Mouse (Mus musculus): ENCODE data around the gene Zc3h18. TPM values are rescaled to one million over a fixed set of nuclear protein-coding genes. Genes with fewer than 3 reads are reported as not detected.
A peak's percentile ranks its signal among the peaks of the same experiment; 100 is the strongest.

Zc3h18 gene
- total RNA-seq, 2 experiments from 2014 or later: 35.7 to 39.1 TPM

- intact Hi-C loops (cut with DNase I): no loop called here
- DNase-seq (ENCODE audit: low spot score in 2 of 2): no peak
Measured at GRCm38 (mm10) chr8:122375320-122375719, 1.1 kb upstream of the Zc3h18 start.

- DNase-seq (ENCODE audit: low spot score in 2 of 2): no peak
- intact Hi-C loops (cut with DNase I): loop anchor here (2.0 kb wide), 1 partner anchor 101 kb away; the partner anchor contains the start of genes Ctu2 and Rnf166
Measured at GRCm38 (mm10) chr8:122375751-122376364, 551 bp upstream of the Zc3h18 start.

- no peak for DNase-seq (ENCODE audit: low spot score in 2 of 2)
- intact Hi-C loops (cut with DNase I): no loop called here
Measured at GRCm38 (mm10) chr8:122383039-122383438, 6.6 kb downstream of the Zc3h18 start.

DNA sequence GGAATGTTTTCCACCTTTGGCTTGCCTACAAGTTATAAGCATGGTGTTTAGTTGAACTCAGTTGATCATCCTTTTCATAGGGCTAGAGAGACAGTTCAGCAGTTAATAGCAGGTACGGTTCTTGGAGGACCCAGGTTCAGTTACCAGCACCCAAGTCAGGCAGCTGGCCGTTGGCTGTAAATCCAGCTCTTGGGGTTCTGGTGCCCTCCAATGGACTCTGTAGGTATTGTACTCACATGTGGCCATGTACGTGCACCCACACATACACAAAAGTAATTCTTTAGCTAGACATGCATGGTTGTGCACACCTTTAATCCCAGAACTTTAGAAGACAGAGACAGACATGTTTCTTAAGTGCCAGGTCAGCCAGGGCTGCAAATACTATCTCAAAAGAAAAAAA, 12.9 kb downstream of the Zc3h18 start:
- DNase-seq (ENCODE audit: low spot score in 2 of 2): no peak
- intact Hi-C loops (cut with DNase I): no loop called here

- intact Hi-C loops (cut with DNase I): no loop called here
- no peak for DNase-seq (ENCODE audit: low spot score in 2 of 2)
Measured at GRCm38 (mm10) chr8:122390758-122391157, 14.3 kb downstream of the Zc3h18 start.

- DNase-seq (ENCODE audit: low spot score in 2 of 2): no peak
- intact Hi-C loops (cut with DNase I): no loop called here
Measured at GRCm38 (mm10) chr8:122393717-122394116, 17.3 kb downstream of the Zc3h18 start.

- no peak for DNase-seq (ENCODE audit: low spot score in 2 of 2)
- intact Hi-C loops (cut with DNase I): no loop called here
Measured at GRCm38 (mm10) chr8:122395291-122395690, 18.9 kb downstream of the Zc3h18 start.

- no peak for DNase-seq (ENCODE audit: low spot score in 2 of 2)
Measured at GRCm38 (mm10) chr8:122398186-122398585, 21.8 kb downstream of the Zc3h18 start.

GRCm38 (mm10) chr8:122405146-122405805, 28.9 kb downstream of the Zc3h18 start:
- no peak for DNase-seq (ENCODE audit: low spot score in 2 of 2)
- intact Hi-C loops (cut with DNase I): no loop called here

More at GRCm38 (mm10) chr8:122398186-122398585, 21.8 kb downstream of the Zc3h18 start:
- intact Hi-C loops (cut with DNase I): no loop called here

GRCm38 (mm10) chr8:122407678-122408077, 31.3 kb downstream of the Zc3h18 start:
- DNase-seq (ENCODE audit: low spot score in 2 of 2): no peak
- intact Hi-C loops (cut with DNase I): no loop called here

DNA sequence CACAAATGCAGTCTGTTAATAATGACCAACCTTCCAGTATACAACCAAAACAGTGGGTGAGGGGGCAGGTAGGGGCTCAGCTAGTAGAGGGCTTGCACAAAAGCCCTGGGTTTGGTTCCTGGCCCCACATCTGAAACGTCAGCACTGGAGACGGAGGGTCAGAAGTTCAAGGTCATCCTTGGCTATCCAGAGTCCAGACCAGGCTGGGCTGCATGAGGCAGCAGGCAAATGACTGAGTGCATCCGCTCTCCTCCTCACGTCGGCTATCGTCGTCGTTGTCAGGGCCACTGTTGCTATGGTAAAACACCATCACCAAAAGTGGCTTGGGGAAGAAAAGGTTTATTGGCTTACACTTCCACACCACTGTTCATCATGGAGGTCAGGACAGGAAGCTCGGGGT, 37.9 kb downstream of the Zc3h18 start:
- intact Hi-C loops (cut with DNase I): no loop called here
- DNase-seq (ENCODE audit: low spot score in 2 of 2): no peak

DNA sequence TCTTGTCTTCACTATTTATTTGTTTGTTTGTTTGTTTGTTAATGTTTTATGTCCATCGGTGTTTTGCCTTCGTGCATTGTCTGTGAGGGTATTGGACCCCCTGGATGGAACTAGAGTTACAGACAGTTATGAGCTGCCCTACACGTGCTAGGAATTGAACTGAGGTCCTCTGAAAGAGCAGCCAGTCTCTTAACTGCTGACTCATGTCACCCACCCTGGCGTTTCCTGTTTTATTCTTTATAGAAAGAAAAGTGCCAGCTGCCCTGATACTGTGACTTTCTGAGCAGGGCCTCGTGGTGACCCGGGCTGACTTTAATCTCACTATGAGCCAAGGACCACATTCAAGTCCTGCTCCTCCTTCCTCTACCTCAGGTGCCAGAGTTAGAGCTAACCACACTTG, 39.1 kb downstream of the Zc3h18 start:
- DNase-seq (ENCODE audit: low spot score in 2 of 2): no peak
- intact Hi-C loops (cut with DNase I): no loop called here

DNA sequence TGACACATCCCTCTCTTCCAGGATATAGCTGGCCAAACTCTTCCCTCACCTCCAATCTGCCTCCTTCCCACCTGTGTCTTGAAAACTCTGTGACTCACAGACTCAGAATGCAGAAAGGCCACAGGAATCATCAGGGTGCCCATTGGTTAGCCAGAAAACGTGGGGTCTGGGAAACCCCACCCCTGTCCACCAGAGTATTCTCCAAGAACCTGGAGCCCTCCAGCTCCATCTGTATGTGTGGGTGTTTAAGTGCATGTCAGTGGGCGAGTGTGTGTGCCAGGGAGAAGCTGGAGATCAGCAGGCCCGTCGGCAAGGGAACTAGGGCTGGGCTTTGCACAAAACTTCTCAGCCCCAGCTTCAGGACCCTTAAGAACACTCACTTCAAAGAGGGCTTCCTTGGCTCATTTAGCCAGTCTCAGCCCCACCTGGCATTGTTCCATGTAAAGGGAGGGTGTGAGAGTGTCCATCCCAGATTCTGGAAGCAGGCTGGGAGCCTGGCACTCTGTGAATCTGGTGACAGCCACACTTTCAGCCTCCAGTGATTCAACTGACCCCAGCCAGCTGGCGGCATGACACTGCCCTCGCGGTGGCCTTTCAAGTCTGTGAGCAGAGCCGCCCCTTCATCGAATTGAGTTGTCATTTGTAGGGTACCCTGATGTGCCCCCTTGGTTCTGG, 43.6 kb downstream of the Zc3h18 start:
- intact Hi-C loops (cut with DNase I): no loop called here
- peak; percentile 48 to 82 for DNase-seq (ENCODE audit: low spot score in 2 of 2)

DNA sequence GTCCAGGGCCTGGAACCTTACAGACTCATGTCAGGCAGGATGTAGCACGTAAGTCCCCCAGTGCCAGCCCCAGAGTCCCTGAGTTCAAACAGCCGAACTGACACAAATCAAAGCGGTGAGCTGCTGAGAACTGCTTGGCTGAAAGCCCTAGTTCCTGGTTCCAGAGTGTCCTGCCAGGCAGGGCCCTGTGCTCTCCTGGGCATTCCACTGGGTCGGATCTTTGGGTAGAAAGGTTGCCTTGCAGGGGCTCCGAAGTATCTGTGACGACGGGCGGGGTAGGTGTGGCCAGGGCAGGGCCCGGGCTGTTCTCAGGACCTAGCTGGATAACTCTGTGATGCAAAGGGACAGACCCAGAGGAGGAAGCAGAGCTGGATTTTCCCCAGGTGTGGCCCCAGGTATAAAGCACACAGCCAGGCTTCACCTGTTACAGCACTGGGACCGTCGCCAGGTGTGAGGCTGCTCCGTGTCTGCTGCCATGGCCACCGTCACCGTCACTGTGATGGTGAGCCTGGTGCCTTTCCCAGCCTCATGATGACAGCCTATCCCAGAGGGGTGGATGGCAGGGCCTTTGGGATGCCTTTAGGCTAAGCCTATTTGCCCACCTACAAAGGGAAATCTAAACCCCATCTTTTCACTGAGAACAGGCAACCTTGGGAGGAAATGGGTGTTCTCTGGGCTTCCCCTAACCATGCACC, 45.1 kb downstream of the Zc3h18 start, which contains the start of gene Il17c:
Gene Il17c, plus strand, starts transcription at position 645 of the 695 bp plus-strand sequence.
- intact Hi-C loops (cut with DNase I): no loop called here
- no peak for DNase-seq (ENCODE audit: low spot score in 2 of 2)

DNA sequence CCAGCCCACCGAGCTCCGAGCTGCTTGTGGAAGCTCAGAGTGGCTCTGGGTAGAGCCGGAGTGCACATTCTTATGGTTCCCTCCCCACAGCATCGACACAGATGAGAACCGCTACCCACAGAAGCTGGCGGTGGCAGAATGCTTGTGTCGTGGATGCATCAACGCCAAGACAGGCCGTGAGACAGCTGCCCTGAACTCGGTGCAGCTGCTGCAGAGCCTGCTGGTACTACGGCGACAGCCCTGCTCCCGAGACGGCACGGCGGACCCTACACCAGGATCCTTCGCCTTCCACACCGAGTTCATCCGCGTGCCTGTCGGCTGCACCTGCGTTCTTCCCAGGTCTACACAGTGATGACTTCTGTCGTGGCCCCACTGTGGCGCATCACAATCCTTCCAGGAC, 46.8 kb downstream of the Zc3h18 start:
- intact Hi-C loops (cut with DNase I): no loop called here
- DNase-seq (ENCODE audit: low spot score in 2 of 2): no peak

- intact Hi-C loops (cut with DNase I): no loop called here
- DNase-seq (ENCODE audit: low spot score in 2 of 2): no peak
Measured at GRCm38 (mm10) chr8:122423659-122424058, 47.2 kb downstream of the Zc3h18 start.

GRCm38 (mm10) chr8:122426145-122426544, 49.7 kb downstream of the Zc3h18 start:
- DNase-seq (ENCODE audit: low spot score in 2 of 2): no peak
- intact Hi-C loops (cut with DNase I): no loop called here

DNA sequence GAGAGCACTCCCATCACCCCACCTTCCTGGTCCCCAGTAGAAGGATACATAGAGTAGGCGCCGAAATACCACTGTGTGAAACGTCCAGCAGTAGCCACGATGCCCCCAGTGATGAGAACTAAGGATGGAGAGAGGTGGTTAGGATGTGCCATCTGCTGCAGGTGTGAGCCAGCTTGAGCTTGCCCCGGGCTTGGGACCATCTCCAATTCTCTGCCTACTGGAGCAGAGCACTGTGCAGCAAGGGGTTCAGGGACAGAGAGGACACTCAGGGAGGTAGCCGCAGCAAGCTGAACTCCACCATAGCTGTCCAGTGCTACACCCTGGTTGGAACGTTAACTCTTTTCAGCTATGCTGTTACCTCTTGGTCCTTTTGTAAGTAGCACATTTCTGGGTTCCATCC, 51.2 kb downstream of the Zc3h18 start:
- DNase-seq (ENCODE audit: low spot score in 2 of 2): no peak
- intact Hi-C loops (cut with DNase I): no loop called here

- DNase-seq (ENCODE audit: low spot score in 2 of 2): no peak
- intact Hi-C loops (cut with DNase I): no loop called here
Measured at GRCm38 (mm10) chr8:122428163-122428562, 51.8 kb downstream of the Zc3h18 start.

DNA sequence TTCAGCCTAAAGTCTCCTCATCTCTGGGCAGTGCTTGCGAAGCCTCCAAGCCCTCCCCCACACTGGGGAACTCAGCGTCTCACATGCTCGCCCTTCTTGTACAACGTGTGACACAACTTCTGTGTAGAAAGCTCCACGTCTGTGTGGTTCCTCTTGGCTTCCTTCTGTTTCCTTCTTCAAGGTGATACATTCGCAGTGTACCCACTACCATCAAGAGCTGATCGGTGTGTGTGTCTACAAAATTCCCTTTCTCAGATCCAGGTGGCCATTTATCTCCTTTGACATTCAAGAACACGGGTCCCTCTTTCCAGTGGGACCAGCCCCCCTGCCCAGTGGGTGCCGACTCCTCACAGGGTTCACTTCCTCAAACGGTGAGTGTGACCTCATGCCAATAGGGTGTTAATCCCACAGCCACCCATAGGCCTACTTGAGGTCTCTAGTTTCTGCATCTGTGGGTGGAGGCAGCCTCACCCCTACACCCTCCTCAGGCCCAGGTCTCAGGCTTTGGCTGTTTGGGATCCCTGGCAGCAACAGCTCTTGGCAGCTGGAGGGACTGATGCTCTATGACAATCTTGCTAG, 53.7 kb downstream of the Zc3h18 start:
- intact Hi-C loops (cut with DNase I): no loop called here
- DNase-seq (ENCODE audit: low spot score in 2 of 2): no peak
